In the genomic region with DNA sequence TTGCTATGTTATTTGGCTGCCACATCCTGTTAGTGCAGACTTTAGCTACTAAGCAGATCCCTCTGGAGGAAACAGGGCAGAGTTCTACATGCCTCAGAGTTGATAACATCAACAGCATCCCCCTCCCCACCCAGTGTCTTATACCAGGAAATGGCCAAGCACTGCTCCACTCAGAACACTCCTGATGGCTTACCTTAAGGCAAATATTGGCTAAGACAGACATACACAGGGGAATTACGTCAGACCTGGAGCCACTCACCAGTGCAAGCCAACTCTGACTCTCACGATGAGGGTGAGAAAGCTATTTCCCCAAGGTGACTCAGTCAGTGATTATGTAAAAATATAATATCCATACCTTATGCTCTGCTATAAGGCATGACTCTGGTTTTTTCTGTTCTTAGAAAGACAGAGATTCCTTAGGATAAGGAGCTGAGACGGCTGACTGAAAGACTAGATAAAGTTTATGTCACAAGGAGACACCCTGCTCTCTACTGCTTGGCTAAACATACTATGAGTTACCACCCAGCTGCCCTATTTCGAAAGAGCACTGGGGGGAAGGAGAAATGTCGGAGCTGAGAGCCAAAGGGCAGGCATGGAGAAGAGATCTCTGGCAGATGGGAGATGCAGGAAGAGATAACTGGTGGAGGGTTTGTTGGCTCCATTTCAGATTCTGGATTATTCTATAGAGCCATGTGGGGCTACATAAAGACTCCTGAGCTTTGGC, we compare ENCODE assay signal across 11 mouse cellular contexts. TPM values are rescaled to one million over a fixed set of nuclear protein-coding genes. Genes with fewer than 3 reads are reported as not detected.
A peak's percentile ranks its signal among the peaks of the same experiment; 100 is the strongest.
DNase-seq lines count a peak whose midpoint lies in the region.
"Had no signal": no experiment of that assay in that cellular context is flagged by ENCODE, and none has a peak within 500 bp of the region (broad histone marks: within the 10 kb centered on the region; RNA-seq: fewer than 3 reads in every experiment).

No protein-coding gene starts in this region.

- DNase-seq in adrenal gland, postnatal 10 days: peak; percentile 39
- no peak for DNase-seq in adrenal gland, postnatal 36 days
- DNase-seq in 416B (ENCODE audit: low read depth): peak; percentile 54
- DNase-seq in fibroblast of lung, adult 2 months (ENCODE audit: low read depth): peak; percentile 58
- peak; percentile 69 for DNase-seq in naive thymus-derived CD4-positive, alpha-beta T cell, adult 2 months (ENCODE audit: low read depth)
- no peak for DNase-seq in gastrocnemius, adult 18-20 months (ENCODE audit: low spot score)
- DNase-seq in embryo, embryonic 11 days: no peak
- DNase-seq in left cerebral cortex, postnatal 14 days (ENCODE audit: low spot score in 2 of 2): no peak
- DNase-seq: kidney, postnatal 25 days; right cerebral cortex, postnatal 14 days had no signal

- intact Hi-C loops in left cerebral cortex, postnatal 14 days (cut with DNase I): no loop called here

RNA-seq across cellular contexts. Expression of a gene that starts 23.8 kb away (rescaled TPM):
- total RNA-seq in adrenal gland, postnatal 10 days (2021): under 1 TPM; 0.30 to 0.51 TPM
- total RNA-seq in adrenal gland, postnatal 36 days (2021): not detected
- not detected for total RNA-seq in gastrocnemius, adult 18-20 months (2021)
- total RNA-seq in left cerebral cortex, postnatal 14 days (2021): not detected
- total RNA-seq: hematopoietic stem cell, adult 5-6 weeks had no signal

RNA-seq across cellular contexts. Expression of a gene that starts 58.0 kb away (rescaled TPM):
- 10 to 100 TPM; 62.0 to 72.7 TPM for total RNA-seq in adrenal gland, postnatal 10 days (2021)
- 10 to 100 TPM; 59.2 to 88.5 TPM for total RNA-seq in adrenal gland, postnatal 36 days (2021)
- 10 to 100 TPM; 11.0 to 12.2 TPM for total RNA-seq in gastrocnemius, adult 18-20 months (2021)
- total RNA-seq in left cerebral cortex, postnatal 14 days (2021): 10 to 100 TPM; 35.6 to 41.3 TPM

Comparison
In these comparisons a context has a peak if more than half of its experiments do, and no peak if none do; other contexts are left out.
1. DNase-seq: peak in adrenal gland, postnatal 10 days (single experiment), 416B (single experiment), fibroblast of lung, adult 2 months (single experiment) and naive thymus-derived CD4-positive, alpha-beta T cell, adult 2 months (single experiment); none in adrenal gland, postnatal 36 days (0 of 2), gastrocnemius, adult 18-20 months (single experiment), embryo, embryonic 11 days (single experiment) and left cerebral cortex, postnatal 14 days (0 of 2).